Mouse (Mus musculus) ovary, postnatal 14 days (tissue): Measurements from ENCODE around the gene Rtkn2.

ENCODE experiments used
- DNase-seq: peaks from one replicate; pipeline ENCODE4 v3.0.0; 2022; ENCODE audit warnings: low spot score

The Rtkn2 gene

GRCm38 (mm10) chr10:68039641-68040205, 60.4 kb downstream of the Rtkn2 start:
- DNase-seq = no peak

GRCm38 (mm10) chr10:68040394-68040793, 61.0 kb downstream of the Rtkn2 start:
- DNase-seq = no peak

- no peak for DNase-seq
These were observed 64.6 kb downstream of the Rtkn2 start for GRCm38 (mm10) chr10:68043973-68044372.

GRCm38 (mm10) chr10:68044864-68045263, 65.5 kb downstream of the Rtkn2 start:
- no peak for DNase-seq

- DNase-seq = no peak
These were observed 69.4 kb downstream of the Rtkn2 start for GRCm38 (mm10) chr10:68048641-68049305.

- no peak for DNase-seq
These were observed 71.5 kb downstream of the Rtkn2 start for GRCm38 (mm10) chr10:68050882-68051281.

GRCm38 (mm10) chr10:68051316-68051933, 72.1 kb downstream of the Rtkn2 start:
- no peak for DNase-seq

- no peak for DNase-seq
These were observed 72.9 kb downstream of the Rtkn2 start for GRCm38 (mm10) chr10:68052307-68052706.

- DNase-seq = no peak
These were observed 74.8 kb downstream of the Rtkn2 start for GRCm38 (mm10) chr10:68054131-68054530.

- no peak for DNase-seq
These were observed 75.3 kb downstream of the Rtkn2 start for GRCm38 (mm10) chr10:68054706-68055105.

GRCm38 (mm10) chr10:68057841-68058240, 78.5 kb downstream of the Rtkn2 start:
- no peak for DNase-seq

GRCm38 (mm10) chr10:68058378-68058777, 79.0 kb downstream of the Rtkn2 start:
- no peak for DNase-seq

- peak; percentile 13 for DNase-seq
These were observed 81.3 kb downstream of the Rtkn2 start for GRCm38 (mm10) chr10:68060590-68061248.

- no peak for DNase-seq
These were observed 81.9 kb downstream of the Rtkn2 start for GRCm38 (mm10) chr10:68061249-68061615.

- no peak for DNase-seq
These were observed 84.6 kb downstream of the Rtkn2 start for GRCm38 (mm10) chr10:68063806-68064545.

- DNase-seq = no peak
These were observed 85.2 kb downstream of the Rtkn2 start for GRCm38 (mm10) chr10:68064571-68064970.

- DNase-seq = no peak
These were observed 86.8 kb downstream of the Rtkn2 start for GRCm38 (mm10) chr10:68066173-68066572.

- no peak for DNase-seq
These were observed 88.6 kb downstream of the Rtkn2 start for GRCm38 (mm10) chr10:68067961-68068360.

- no peak for DNase-seq
These were observed 89.1 kb downstream of the Rtkn2 start for GRCm38 (mm10) chr10:68068426-68068825.

- DNase-seq = no peak
These were observed 91.7 kb downstream of the Rtkn2 start for GRCm38 (mm10) chr10:68071041-68071440.

- DNase-seq = no peak
These were observed 93.3 kb downstream of the Rtkn2 start for GRCm38 (mm10) chr10:68072626-68073025.

- DNase-seq = no peak
These were observed 94.9 kb downstream of the Rtkn2 start for GRCm38 (mm10) chr10:68074291-68074690.
